Mouse (Mus musculus): ENCODE data around the gene Gm20388.

Gm20388 gene

GRCm38 (mm10) chr8:122227345-122227744, 2316.7 kb downstream of the Gm20388 start:
- no peak for DNase-seq

DNA sequence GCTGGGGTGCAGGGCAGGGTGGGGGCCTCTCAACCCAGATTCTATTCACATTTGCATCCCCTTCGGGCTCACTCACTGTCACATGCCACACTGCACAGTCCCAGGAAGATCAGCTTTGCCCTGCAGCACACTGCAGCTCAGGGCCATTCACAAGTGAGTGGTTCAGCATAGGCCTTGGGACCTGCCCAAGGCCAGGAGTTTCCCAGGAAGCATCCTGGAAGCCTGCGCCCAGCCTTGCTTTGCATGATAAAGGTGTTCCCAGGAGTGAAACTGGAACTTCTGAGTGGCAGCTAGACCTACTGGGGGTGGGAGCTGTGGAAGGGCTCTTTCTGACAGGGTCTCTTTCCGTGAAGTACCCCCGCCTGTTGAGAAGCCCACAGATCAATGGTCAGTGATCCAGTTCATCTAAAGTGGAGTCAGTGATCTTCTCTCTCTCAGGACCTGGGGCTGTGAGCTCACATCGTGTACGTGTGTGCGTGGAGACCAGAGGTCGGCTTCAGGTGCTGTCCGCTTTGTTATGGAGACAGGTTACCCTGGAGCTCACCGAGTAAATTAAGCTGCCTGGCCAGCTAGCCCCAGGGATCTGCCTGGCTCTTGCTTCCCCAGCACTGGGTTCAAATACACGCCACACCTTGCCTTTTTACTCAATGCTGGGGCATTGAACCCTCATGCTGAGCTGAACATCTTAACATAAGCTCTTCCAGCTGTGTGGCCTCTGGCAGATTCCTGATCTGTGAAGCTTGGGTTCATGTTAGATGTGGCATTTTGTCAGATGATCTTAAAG, 2318.3 kb downstream of the Gm20388 start:
- no peak for DNase-seq

GRCm38 (mm10) chr8:122229819-122230711, 2319.4 kb downstream of the Gm20388 start:
- peak; percentile 40 to 49 for DNase-seq

DNA sequence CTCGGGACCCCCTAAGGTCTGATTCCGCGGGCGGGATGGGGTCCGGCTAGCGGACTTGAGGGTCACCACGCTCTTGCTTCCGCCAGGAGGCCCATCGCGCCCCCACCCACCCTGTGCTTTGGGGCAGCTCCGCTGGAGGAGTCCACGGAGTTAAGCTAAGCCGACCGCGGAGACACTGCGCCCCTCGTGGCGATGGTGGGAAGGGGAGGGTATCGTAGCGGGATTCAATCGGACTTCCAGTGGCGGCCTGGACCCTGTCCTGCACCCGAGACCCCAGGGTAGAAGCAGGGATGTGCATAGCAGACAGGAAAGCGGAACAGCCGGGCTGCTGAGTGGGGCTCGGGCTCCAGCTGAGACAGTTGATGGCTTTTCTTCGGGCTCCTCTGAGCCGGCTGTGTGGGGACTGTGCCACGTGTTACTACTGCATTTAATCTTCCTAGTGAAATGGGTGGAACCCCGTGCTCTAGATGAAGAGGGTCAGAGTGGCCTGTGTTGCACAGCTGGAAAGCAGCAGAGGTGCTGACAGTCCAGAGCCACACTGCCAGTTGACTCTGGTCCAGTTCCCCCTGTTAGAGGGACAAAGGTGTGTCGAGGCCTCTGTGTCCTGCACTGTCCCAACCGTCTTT, 2320.2 kb downstream of the Gm20388 start:
- peak; percentile 84 to 87 for DNase-seq

- DNase-seq, result peak; percentile 58 to 69
Observed at GRCm38 (mm10) chr8:122234055-122234454, 2323.4 kb downstream of the Gm20388 start.

GRCm38 (mm10) chr8:122236521-122236920, 2325.9 kb downstream of the Gm20388 start:
- DNase-seq, result peak in 1 of 2 experiments; percentile 65

GRCm38 (mm10) chr8:122238225-122238624, 2327.6 kb downstream of the Gm20388 start:
- DNase-seq, result no peak

DNA sequence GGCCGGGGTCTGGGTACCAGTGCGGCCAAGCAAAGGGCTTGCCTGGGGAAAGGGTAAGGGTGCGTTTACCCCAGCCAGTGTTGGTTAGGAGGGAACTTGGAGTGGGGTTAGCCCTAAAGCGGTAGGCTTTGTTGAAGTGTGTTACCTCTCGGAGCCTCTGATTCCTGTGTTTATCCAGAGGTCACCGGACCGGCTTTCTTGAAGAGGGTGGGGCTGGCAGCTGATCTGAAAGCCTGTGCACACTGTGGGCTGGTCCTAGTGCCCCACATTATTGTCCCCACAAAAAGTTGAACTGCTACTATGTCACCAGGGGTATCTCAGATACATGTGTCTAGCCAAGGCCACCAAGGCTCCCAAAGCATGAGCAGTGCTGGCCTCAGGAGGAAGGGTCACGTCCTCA, 2328.1 kb downstream of the Gm20388 start:
- DNase-seq, result no peak

DNA sequence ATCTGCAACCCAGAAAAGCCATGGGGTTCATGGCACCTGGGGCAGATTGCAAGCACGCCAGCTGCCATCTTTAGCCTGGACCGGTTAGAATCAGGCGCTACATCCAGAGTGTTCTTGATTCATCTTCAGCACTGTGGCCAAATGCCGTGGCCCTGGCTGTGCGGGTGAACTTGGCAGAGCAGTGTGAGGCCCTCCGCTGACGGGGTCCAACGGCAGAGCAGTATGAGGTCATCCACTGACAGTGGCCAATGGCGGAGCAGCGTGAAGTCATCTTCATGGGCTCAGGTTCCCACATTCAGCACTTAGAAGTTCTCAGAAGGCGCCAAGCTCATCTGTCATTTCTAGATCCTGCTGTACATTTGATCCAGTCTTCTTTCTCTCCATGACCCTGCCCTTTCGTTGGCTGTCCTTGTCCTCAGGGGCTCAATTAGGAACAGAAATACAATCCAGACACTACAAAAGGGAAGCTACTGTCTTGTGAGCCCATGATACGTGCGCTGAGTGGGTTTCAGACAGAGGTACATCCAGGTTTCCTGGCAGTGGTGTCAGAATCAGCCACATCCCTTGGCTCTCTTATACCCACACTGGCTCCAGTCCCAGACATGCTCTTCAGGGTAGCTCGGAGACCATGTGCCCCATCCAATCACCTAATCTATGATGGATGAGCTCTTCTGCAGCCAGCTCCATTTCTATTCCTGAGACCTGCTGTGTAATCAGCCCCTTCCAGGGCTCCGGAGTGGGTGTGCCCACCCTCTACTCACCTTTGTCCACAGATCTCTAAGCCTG, 2329.8 kb downstream of the Gm20388 start:
- peak; percentile 70 to 72 for DNase-seq

DNA sequence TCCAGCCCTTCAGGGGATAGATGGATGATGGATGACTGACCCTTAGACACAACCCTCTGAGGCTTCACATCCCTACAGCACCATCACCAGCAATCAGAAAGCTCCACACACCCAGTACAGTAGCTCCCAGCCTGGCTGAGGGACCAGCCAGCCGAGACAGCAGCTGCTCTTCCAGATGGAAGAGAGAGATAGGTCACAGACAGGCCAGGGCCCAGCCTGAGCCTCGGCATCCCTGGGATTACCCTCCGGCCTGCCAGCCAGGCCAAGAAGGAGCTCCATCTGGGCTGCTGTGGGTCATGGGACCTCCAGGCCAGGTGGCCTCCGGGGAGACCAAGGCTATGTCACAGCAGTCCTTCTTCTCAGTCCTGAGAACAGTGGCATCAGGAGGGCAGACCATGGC, 2332.7 kb downstream of the Gm20388 start:
- no peak for DNase-seq

DNA sequence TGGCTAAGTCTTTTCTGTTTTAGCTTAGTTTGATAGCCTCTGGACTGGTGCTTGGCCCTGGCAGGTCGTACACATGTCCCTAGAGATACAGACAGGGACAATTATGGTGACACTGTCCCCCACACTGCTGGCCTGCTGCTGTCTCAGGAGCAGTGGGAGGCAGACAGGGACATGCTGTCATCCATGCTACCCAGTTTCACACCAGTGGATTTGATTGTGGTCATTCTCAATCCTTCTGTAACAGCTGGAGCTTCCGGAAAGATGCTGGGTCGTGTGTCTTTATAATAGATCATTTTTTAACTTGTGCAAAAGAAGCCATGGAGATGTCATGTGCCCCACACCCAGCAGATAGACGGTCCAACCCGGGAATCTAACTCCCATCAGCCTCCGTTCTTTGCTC, 2334.5 kb downstream of the Gm20388 start:
- no peak for DNase-seq

- no peak for DNase-seq
Observed at GRCm38 (mm10) chr8:122246257-122247211, 2335.9 kb downstream of the Gm20388 start.

- DNase-seq, result no peak
Observed at GRCm38 (mm10) chr8:122251739-122252138, 2341.1 kb downstream of the Gm20388 start.

DNA sequence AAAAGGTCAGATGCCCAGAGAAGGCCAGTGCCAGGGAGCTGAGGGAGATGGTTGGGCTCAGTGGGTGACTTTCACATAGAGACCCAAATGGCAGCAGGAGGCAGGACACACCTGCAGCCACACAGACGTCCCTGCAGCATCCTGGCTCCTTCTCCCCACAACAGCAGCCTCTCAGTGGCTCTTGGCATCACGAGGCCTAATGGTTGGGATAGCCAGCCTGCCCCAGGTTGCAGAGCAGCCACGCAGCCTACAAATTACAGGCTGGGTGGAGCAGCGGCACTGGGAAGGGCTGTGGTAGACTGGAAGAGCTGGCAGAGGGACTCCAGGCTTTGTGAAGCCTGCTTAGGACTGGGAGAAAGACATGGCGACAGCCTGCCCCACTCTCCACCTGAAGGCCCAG, 2341.7 kb downstream of the Gm20388 start:
- peak; percentile 48 to 61 for DNase-seq

- DNase-seq, result peak; percentile 87 to 91
Observed at GRCm38 (mm10) chr8:122259351-122259750, 2348.7 kb downstream of the Gm20388 start.

DNA sequence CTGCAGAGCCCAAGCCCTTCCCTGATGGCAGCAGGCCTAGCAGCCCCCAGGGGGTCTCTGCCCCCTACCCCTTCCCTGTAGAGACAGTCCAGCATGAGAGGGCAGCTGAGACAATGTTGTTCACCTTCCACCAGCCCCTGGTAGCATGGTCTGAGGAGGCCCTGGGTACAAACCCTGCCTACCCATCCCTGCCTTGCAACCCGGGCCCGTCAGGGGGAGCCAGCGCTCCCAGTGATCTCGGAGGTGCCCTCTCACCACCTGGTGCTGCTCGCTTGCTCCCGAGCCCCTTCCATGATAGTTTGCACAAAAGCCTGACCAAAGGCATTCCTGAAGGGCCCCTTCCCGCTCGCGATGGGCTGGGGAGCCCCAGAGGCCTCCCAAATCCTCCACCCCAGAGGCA, 2350.1 kb downstream of the Gm20388 start:
- peak in 1 of 2 experiments; percentile 47 for DNase-seq

- DNase-seq, result peak; percentile 58 to 73
Observed at GRCm38 (mm10) chr8:122262835-122263234, 2352.2 kb downstream of the Gm20388 start.

DNA sequence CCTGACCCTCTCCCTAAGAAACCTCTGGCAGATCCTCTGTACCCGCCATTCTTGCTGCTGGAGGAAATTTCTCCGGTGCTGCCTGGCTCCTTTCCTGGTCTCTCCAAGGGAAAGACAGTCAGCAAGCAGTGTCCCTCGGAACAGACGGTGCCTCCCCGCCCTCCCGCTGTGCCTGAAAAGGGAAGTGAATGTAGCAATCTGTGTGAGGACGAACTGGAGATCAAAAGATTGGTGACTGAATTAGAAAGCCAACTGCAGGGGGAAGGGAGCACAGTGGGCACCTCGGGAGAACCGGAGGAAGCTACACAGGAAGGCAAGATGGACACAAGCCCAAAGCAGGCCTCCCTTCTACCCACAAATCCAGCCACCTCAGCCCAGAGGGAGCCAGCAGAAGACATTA, 2353.6 kb downstream of the Gm20388 start:
- DNase-seq, result peak; percentile 82 to 85

- peak in 1 of 2 experiments; percentile 31 for DNase-seq
Observed at GRCm38 (mm10) chr8:122265522-122265921, 2354.9 kb downstream of the Gm20388 start.

DNA sequence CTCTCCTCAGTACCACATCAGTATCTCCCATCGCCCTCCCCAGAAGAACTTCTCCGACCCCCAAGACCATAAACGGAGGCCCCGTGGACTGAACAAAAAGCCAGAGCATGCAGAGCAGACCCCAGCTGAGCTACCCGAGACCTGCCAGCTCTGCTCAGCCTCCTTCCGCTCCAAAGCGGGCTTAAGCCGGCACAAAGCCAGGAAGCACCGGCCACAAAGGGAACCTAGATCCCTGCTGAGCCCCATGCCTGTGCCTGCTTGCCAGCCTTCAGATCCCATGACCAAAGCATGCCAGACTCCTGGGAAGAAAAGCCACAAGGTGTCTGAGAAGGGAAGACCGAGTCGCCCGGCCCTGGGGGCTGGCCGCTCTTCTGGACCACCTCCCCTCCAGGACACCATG, 2356.2 kb downstream of the Gm20388 start:
- DNase-seq, result peak; percentile 63 to 65

DNA sequence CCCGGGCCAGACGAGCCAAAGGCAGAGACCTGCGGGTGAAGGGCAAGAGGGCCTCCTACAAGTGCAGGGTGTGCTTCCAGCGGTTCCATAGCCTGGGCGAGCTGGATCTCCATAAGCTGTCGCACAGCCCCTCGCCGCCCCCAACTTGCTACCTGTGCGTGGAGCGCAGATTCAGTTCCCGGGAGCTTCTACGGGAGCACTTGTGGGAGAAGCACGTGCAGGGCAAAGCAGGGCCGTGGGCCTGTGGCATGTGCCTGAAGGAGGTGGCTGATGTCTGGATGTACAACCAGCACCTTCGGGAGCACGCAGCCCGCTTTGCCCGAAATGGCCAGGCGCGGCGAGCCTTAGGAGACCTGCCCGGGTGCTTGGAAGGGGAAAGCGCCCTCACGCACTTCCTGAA, 2358.2 kb downstream of the Gm20388 start:
- no peak for DNase-seq
